Mouse (Mus musculus) spleen, postnatal 14 days (tissue): ENCODE measurements around the gene Sdhaf4.

ENCODE experiments used
- DNase-seq, 2 experiments: peaks; one replicate each; pipeline ENCODE4 v3.0.0; 2021 to 2022; ENCODE audit warnings: low spot score in 2 of 2

The Sdhaf4 gene

GRCm38 (mm10) chr1:23955539-23955938, 49.9 kb downstream of the Sdhaf4 start:
- no peak for DNase-seq

GRCm38 (mm10) chr1:23953921-23954320, 51.5 kb downstream of the Sdhaf4 start:
- no peak for DNase-seq

GRCm38 (mm10) chr1:23948778-23949699, 56.4 kb downstream of the Sdhaf4 start:
- DNase-seq = no peak

GRCm38 (mm10) chr1:23948290-23948689, 57.2 kb downstream of the Sdhaf4 start:
- DNase-seq = no peak
